Mouse (Mus musculus) lung, adult 18-20 months (tissue): ENCODE measurements around the gene S1pr5.
"Not testable (repeated sequence)": the region's sequence is repeated elsewhere in the genome, so short reads cannot be mapped to it uniquely, and the experiment has no call there.

ENCODE experiments used
- DNase-seq, 2 experiments: peaks; one replicate each; pipeline ENCODE4 v3.0.0; 2022; ENCODE audit warnings: mixed read lengths in 2 of 2

S1pr5 gene

DNA sequence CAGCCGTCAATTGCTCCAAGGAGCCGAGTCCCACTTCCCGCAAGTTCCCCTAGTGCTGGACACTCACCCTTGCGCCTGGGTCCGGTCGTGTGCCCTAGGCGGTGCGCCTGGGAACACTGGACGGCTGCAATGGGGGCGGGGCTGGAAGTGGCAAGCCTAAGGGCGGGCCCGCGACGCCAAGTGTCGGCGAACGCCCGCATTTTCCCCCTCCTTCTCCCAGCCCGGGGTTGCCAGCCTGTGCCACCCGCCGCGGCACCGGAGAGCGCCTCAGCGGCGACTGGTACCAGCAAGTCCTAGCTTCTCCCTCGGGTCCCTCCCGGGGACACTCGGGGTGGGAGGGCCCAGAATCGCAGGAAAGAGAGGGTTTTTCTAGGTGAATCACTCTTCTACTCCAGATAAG is at the start of gene S1pr5:
TSS of gene S1pr5 (minus strand) at position 118 of the 400 bp plus-strand sequence.
- DNase-seq, result peak; percentile 71 to 78

DNA sequence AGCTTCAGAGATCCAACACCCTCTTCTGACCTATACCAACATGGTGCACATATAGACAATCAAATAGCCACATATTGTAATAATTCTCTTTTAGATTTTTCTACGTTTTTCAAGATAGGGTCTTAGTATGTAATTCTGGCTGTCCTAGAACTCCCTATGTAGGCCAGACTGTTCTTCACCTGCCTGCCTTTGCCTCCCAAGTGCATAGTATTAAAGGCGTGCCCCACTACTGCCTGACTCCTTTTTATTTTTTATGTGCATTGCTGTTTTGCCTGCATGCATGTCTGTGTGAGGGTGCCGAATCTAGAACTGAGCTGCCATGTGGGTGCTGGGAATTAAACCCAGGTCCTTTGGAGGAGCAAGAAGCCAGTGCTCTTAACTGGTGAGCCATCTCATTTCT is 44.0 kb upstream of the S1pr5 start:
- DNase-seq, result no peak

DNA sequence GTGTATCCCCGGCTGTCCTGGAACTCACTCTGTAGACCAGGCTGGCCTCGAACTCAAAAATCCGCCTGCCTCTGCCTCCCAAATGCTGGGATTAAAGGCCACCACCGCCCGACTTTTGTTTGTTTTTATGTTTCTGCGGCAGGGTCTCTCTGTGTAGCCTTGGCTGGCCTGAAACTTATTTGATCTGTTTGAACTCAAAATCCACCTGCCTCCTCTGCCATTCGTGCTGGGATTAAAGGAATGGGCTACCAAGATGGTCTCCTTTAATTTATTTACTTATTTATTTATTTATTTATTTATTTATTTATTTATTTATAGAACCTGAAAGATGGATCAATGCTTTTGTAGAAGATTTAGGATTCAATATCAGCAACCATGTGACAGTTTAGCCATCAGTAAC is 43.6 kb upstream of the S1pr5 start:
- not testable (repeated sequence) for DNase-seq

DNA sequence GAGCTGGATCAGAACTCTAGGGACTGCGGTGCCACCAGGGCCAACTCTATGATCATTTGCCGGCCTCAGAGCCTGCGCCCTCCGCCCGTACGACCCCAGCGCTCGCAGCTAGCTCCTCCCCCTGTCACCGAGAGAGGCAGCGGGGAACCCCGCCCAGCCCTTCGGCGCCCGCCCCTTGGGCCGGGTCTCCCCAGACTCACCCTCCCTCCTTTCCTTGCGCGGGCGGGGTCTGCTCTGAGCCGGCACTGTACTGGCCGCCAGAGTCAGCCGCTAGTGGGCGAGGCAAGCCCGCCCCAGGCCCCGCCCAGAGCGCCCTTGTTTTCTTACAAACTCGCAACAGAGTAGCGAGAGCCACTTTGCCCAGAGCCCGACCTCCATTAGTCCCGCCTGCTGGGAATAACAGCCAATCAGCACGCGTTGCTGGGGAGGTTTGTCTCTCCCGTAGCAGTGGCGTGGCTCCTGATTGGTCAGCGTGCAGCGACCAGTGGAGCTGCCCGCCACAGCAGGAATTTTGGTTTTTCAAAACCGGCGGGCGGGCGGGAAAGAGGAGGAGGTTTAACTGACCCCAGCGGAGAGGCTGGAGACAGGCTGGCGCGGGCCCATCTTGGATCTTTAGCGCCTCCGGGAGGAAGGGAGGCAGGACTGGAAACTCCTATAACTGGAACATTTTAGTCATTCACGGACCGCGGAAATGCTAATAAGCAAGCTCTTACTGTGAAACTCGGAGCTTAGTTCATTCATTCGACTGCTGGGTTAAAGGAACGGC is 43.0 kb upstream of the S1pr5 start, which contains the start of gene Cdkn2d:
TSS of gene Cdkn2d (minus strand) at position 386 of the 766 bp plus-strand sequence.
- DNase-seq, result peak; percentile 100

- no peak for DNase-seq
These were observed 42.3 kb upstream of the S1pr5 start for GRCm38 (mm10) chr9:21290589-21290988.

DNA sequence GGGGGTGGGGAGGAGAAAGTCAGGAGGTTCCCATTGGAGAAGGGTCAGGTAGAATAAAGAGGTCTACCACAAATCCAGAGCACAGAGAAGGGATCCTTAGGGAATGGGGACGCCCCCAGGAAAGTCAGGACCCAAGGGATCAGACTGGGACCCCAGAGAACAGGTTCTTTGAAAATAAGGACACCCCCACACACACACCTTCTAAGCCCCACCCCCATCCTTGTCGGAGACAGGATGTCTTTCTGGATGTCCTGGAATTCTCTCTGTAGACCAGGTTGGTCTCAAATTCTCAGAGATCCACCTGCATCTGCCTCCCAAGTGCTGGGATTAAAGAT is 41.1 kb upstream of the S1pr5 start:
- DNase-seq, result no peak

- peak; percentile 33 to 34 for DNase-seq
These were observed 40.4 kb upstream of the S1pr5 start for GRCm38 (mm10) chr9:21288404-21289336.

DNA sequence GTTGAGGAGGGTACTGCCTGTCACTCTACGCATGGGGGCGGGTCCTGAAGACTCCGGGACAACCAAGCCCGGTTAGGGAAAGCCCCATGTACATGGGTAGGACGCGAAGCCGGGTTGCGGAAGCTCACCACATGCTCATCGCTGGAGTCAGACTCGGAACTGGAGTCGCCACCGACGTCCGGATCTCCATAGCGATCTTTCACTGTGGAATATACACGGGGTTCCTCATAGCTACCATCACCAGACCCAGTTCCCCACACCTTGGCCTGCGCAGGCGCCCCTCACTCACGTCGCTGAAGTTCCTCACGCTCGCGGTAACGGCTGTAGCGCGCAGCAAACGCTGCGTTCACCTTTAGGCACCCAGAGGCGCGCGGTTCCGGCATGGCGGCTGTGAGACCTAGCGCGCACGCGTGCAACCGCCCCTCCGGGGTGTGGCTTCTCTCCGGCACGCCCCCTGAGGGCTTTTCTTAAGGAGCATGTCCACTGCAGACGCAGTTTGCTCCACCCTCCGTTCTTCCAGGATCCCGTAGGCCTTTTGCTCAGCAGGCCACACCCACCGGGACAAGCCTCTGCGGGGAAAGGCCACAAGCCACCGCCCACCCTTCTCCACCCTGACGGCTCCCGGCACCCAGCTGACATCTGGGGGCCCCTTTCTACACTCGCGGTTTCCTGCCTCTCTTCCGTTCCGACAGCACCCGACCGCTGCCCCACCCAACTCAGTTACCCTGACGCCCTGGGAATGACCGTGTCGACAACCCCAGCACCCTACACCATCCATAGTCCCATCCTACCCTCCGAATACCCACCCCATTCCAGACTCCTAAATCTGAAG is 39.5 kb upstream of the S1pr5 start, which contains the start of gene Kri1:
TSS of gene Kri1 (minus strand) at position 399 of the 832 bp plus-strand sequence.
- DNase-seq, result peak; percentile 99

- no peak for DNase-seq
These were observed 38.5 kb upstream of the S1pr5 start for GRCm38 (mm10) chr9:21286753-21287152.

- DNase-seq, result no peak
These were observed 35.8 kb upstream of the S1pr5 start for GRCm38 (mm10) chr9:21283994-21284393.

- DNase-seq, result no peak
These were observed 35.3 kb upstream of the S1pr5 start for GRCm38 (mm10) chr9:21283591-21283990.

- no peak for DNase-seq
These were observed 29.5 kb upstream of the S1pr5 start for GRCm38 (mm10) chr9:21277776-21278175.

DNA sequence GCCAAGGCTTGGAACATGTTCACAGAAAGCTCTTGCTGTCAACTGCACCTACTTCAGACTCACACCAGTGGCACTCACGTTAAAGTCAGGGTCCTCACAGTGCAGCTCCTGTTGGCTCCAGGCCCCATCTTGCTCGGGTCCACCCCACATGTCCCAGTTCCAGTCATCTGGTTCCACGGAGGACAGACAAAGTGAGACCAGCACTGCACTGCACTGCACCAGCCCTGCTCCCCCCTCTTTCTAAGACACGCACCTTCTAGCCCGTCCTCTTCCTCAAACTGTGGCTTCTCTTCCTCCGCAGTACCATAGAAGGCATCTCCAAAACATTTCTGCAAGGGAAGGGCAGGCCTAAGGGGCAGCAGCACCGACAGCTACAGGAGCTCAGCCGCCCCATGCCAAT is 28.1 kb upstream of the S1pr5 start:
- no peak for DNase-seq

DNA sequence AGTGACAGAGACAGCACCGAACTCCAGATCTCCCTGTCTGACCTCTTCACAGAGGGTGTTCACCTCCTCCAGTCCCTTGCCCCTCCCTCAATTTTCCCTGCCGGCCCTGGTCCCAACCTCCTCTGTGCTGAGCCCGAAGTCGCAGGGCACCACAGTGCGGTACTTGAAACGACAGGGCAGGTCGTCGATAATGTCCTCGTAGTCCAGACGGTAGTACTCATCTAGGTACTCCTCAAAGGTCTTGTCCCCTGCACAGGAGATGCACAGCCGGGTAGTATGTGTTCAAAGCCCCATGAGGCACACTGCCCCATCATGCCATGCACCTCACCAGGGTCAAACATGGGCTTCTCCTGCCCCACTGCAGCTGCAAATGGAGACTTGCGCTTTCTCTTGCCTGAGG is 27.5 kb upstream of the S1pr5 start:
- DNase-seq, result no peak

DNA sequence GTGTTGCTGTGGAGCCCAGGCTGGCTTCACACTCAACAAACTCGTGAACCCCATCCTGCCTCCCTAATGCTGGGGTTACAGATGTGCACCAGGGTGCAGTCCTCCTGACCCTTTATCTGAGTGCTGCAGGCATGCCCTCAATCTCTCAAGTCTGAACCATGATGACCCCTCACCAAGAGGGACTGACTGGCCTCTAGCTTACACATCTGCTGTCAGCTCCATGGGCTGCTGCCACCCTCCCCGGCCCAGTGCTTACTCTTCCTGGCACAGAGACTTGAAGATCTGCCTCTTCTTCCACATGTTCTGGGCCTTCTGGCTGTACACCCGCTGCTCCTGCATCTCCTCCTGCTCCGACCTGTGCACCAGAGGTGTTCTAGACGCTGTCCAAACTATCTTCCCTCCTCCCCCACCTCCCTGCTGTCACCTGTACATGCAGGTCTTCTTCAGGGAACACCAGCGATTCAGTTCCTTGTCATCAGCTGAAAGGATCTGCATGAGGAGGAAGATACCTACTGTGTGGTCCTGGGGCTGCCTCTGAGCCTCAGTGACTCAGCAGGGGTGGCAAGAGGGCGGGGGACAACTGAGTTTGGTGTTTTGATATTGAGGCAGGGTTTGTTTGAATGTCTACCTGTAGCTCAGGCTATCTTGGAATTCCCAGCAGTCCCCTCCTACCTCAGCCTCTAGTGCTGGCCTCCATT is 26.9 kb upstream of the S1pr5 start:
- no peak for DNase-seq

GRCm38 (mm10) chr9:21274336-21274735 is 26.1 kb upstream of the S1pr5 start:
- no peak for DNase-seq

DNA sequence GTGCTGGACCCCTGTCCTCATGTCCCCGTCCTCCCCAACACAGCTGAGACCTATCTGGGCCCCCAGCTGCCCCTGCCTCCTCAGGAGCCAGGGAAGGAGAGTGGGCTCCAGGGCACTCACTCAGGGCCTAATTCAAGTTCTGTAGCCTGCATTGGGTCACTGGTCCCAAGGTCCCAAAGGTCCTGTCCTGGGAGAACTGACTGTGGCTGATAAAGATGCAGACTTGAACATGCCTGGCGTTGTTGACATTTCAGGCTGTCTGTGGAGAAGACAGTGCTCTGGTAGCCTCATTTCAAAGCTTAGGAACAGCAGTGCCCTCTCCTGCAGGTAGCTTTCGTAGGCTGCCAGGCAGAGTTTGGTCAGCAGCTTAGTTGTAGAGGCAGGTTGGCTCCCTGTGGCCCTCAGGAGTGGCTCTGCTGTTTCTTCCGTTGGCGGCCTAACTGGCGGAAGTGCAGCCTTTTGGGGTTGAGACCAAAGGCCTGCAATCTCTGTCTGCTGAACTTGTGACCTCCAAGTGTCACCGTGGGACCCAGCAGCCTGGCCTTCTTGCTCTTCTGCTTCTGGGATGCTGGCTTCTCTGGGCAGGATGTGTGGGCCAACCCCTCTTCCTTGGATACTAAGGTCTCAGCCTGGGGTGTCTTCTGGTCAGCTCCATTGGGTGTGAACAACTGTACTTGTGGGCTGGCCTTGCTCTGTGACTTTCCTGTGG is 25.4 kb upstream of the S1pr5 start:
- peak; percentile 30 to 47 for DNase-seq

- DNase-seq, result no peak
These were observed 24.9 kb upstream of the S1pr5 start for GRCm38 (mm10) chr9:21273094-21273493.

DNA sequence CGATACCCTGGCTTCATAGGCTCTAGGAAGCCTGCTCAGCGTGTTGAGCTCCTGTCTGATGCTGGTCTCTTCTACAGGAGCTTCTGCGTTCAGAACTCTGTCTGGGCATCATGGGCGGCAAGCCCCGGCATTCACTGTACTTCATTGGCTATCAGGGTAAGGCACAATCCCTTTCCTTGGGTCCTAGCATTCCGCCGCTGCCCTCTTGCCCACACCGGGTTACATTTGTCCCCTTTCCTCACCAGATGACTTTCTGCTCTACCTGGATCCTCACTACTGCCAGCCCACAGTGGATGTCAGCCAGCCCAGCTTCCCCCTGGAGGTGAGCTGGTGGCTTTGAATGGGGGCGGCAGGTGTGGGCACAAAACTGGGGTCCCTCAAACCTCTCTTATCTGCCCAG is 24.1 kb upstream of the S1pr5 start:
- no peak for DNase-seq

- DNase-seq, result not testable (repeated sequence)
These were observed 21.3 kb upstream of the S1pr5 start for GRCm38 (mm10) chr9:21269590-21269989.

- DNase-seq, result no peak
These were observed 20.1 kb upstream of the S1pr5 start for GRCm38 (mm10) chr9:21268305-21268704.

GRCm38 (mm10) chr9:21266889-21267288 is 18.6 kb upstream of the S1pr5 start:
- no peak for DNase-seq
